Mouse (Mus musculus) ES-E14 (cell line): ENCODE results near the gene Arrdc5. TPM values are rescaled to one million over a fixed set of nuclear protein-coding genes. Genes with fewer than 3 reads are reported as not detected.
"Not testable (repeated sequence)": the region's sequence is repeated elsewhere in the genome, so short reads cannot be mapped to it uniquely, and the experiment has no call there.

Experiments used
- DNase-seq: peaks from one replicate; pipeline ENCODE4 v3.0.0-alpha.2; 2013; ENCODE audit warnings: low read depth, low spot score
- H3K27ac ChIP-seq: 2 replicates; pipeline ENCODE4 v1.5.1; 2012; ENCODE audit warnings: low read depth, mild to moderate bottlenecking, low read length, moderate library complexity, mixed read lengths; ENCODE audit not compliant: poor library complexity, insufficient read depth, severe bottlenecking
- H3K36me3 ChIP-seq: 2 replicates; pipeline ENCODE4 v1.6.1; 2012; ENCODE audit warnings: mild to moderate bottlenecking, low read length, moderate library complexity, mixed read lengths; ENCODE audit not compliant: control insufficient read depth, poor library complexity, insufficient read depth, severe bottlenecking
- H3K4me1 ChIP-seq, 2 experiments: fragments of 150-350 bp in 1 of 2; sonication (generic) in 1 of 2; 2 replicates each; pipeline ENCODE4 v1.6.1; 2012; ENCODE audit warnings: low read length in 2 of 2, mild to moderate bottlenecking in 1 of 2, mixed read lengths in 1 of 2; ENCODE audit not compliant: control insufficient read depth in 2 of 2, insufficient read depth in 2 of 2, poor library complexity in 1 of 2
- H3K4me3 ChIP-seq, 2 experiments: fragments of 150-350 bp in 1 of 2; sonication (generic) in 1 of 2; 2 replicates each; pipeline ENCODE4 v1.5.1; 2012; ENCODE audit warnings: low read length in 2 of 2, low read depth in 1 of 2, mild to moderate bottlenecking in 1 of 2, mixed read lengths in 1 of 2; ENCODE audit not compliant: insufficient read depth in 1 of 2, poor library complexity in 1 of 2, severe bottlenecking in 1 of 2
- H3K9ac ChIP-seq: 2 replicates; pipeline ENCODE4 v1.6.1; 2012; ENCODE audit warnings: low read depth, mild to moderate bottlenecking, low read length, mixed read lengths; ENCODE audit not compliant: poor library complexity, insufficient read depth, severe bottlenecking
- H3K9me3 ChIP-seq: fragments of 150-350 bp; sonication (generic); 2 replicates; pipeline ENCODE4 v1.6.1; 2012; ENCODE audit warnings: low read depth, mild to moderate bottlenecking, low read length; ENCODE audit not compliant: control insufficient read depth, insufficient read depth
- CHD2 ChIP-seq: IDR thresholded peaks from 2 replicates; pipeline ENCODE4 v1.6.1; 2014; ENCODE audit warnings: mild to moderate bottlenecking, low read depth, low read length, inconsistent platforms
- HCFC1 ChIP-seq: IDR thresholded peaks from 2 replicates; pipeline ENCODE4 v1.6.1; 2012; ENCODE audit warnings: low read length, inconsistent platforms, borderline replicate concordance; ENCODE audit not compliant: insufficient read depth
- MAFK ChIP-seq: IDR thresholded peaks from 2 replicates; pipeline ENCODE4 v1.6.1; 2014; ENCODE audit warnings: mild to moderate bottlenecking, low read depth, low read length, inconsistent platforms; ENCODE audit not compliant: insufficient read depth
- ZC3H11A ChIP-seq: IDR thresholded peaks from 2 replicates; pipeline ENCODE4 v1.6.1; 2012; ENCODE audit warnings: low read depth, mild to moderate bottlenecking, inconsistent platforms, low read length, borderline replicate concordance
- ZNF384 ChIP-seq: IDR thresholded peaks from 2 replicates; pipeline ENCODE4 v1.6.1; 2012; ENCODE audit warnings: low read depth, low read length, inconsistent platforms
- in situ Hi-C, 2 experiments: fragments of 600-800 bp; cut with MboI; formaldehyde crosslinking; loops; one replicate each; pipeline ENCODE4 v1.15.1; 2025; ENCODE audit warnings: low sequenced_read_pairs in 2 of 2, inconsistent platforms in 1 of 2; ENCODE audit not compliant: unreplicated experiment in 2 of 2
- total RNA-seq: library from RNA; depleted of rRNA; stranded (reverse); fragments of 300-350 nt; gene quantifications from 2 replicates; pipeline ENCODE4 v1.2.3, GENCODE M21; 2012

Gene Arrdc5
- total RNA-seq, 1 experiment = not detected

- TF ChIP-seq MAFK = no peak
- TF ChIP-seq ZC3H11A = no peak
- no peak for TF ChIP-seq HCFC1
- TF ChIP-seq CHD2 = no peak
- no peak for TF ChIP-seq ZNF384
- Histone ChIP-seq H3K4me1 (peaks cover 5 to 22% of the 10 kb centered on the region in 2 experiments), H3K9me3 (no peaks in the 10 kb centered on the region), H3K9ac (no peak overlapping the region), H3K27ac (no peak overlapping the region), H3K36me3 (peaks cover 38% of the 10 kb centered on the region), H3K4me3 (no peak overlapping the region)
- in situ Hi-C loops = no loop called here
- no peak for DNase-seq
Measured at GRCm38 (mm10) chr17:56259301-56260037, 40.6 kb downstream of the Arrdc5 start.

DNA sequence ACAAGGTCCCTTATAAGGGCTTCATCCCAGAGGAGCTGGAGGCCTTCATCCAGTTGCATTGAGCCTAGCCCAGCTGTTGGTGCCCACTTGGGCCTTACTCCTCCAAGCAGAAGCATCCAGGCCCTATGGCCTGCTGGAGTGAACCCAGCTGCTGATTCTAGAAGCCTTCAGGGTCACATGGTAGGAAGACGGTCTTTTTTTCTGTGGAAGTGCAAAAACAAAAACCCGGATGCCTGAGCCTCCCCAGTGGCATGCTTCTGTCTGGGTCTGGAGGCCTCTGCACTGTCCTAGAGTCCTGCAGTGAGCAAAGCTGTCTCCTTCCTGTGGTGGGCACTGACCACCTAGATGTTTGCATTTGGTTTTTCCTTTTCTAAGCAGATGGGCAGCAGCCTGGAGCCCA lies 41.3 kb downstream of the Arrdc5 start:
- H3K27ac ChIP-seq, H3K9ac ChIP-seq, in situ Hi-C loops, H3K9me3 ChIP-seq, DNase-seq: not testable (repeated sequence)
- H3K4me1 ChIP-seq = peaks cover 5 to 22% of the 10 kb centered on the region in 2 experiments
- H3K36me3 ChIP-seq = peaks cover 38% of the 10 kb centered on the region
- peak overlapping the region in 1 of 2 experiments; percentile 31; a peak in 1 of 4 replicates for H3K4me3 ChIP-seq

GRCm38 (mm10) chr17:56258269-56258668 lies 41.8 kb downstream of the Arrdc5 start:
- Histone ChIP-seq H3K4me3 (peak overlapping the region in 1 of 2 experiments; percentile 31; a peak in 2 of 4 replicates), H3K36me3 (peaks cover 38% of the 10 kb centered on the region), H3K9ac (peak overlapping the region; percentile 14; the same call in 1 of the 2 replicates), H3K4me1 (peaks cover 5 to 22% of the 10 kb centered on the region in 2 experiments)
- H3K9me3 ChIP-seq, in situ Hi-C loops, DNase-seq, H3K27ac ChIP-seq: not testable (repeated sequence)

- no peak overlapping the region for H3K27ac ChIP-seq
Measured at GRCm38 (mm10) chr17:56257181-56257894, 42.7 kb downstream of the Arrdc5 start.

More at GRCm38 (mm10) chr17:56257181-56257894, 42.7 kb downstream of the Arrdc5 start:
- peaks cover 35% of the 10 kb centered on the region for H3K36me3 ChIP-seq
- peak overlapping the region; percentile 85 to 92 for H3K4me3 ChIP-seq
- H3K9ac ChIP-seq = peak overlapping the region; percentile 65
- TF ChIP-seq ZC3H11A = no peak
- TF ChIP-seq MAFK = no peak
- no peak for TF ChIP-seq CHD2
- TF ChIP-seq ZNF384 = no peak
- in situ Hi-C loops = no loop called here
- DNase-seq = no peak
- no peaks in the 10 kb centered on the region for H3K9me3 ChIP-seq
- H3K4me1 ChIP-seq = peaks cover 5 to 22% of the 10 kb centered on the region in 2 experiments
